Mouse (Mus musculus): Measurements from ENCODE around the gene Csf3.

The Csf3 gene

GRCm38 (mm10) chr11:98746855-98747693 lies 46.0 kb downstream of the Csf3 start:
- in situ Hi-C loops (cut with MboI, MseI): loop anchor here (5.0 kb wide), 1 partner anchor 35 kb away; no protein-coding TSS in a partner anchor

GRCm38 (mm10) chr11:98747804-98748505 lies 46.9 kb downstream of the Csf3 start:
- in situ Hi-C loops (cut with MboI, MseI): loop anchor here (5.0 kb wide), 1 partner anchor 34 kb away; no protein-coding TSS in a partner anchor

GRCm38 (mm10) chr11:98748506-98749416 lies 47.7 kb downstream of the Csf3 start:
- in situ Hi-C loops (cut with MboI, MseI): loop anchor here (5.0 kb wide), 1 partner anchor 34 kb away; no protein-coding TSS in a partner anchor

GRCm38 (mm10) chr11:98749716-98750115 lies 48.7 kb downstream of the Csf3 start:
- in situ Hi-C loops (cut with MboI, MseI): loop anchor here (5.0 kb wide), 1 partner anchor 33 kb away; no protein-coding TSS in a partner anchor

- in situ Hi-C loops (cut with MboI, MseI): no loop called here
These were observed 49.5 kb downstream of the Csf3 start for GRCm38 (mm10) chr11:98750351-98751201.

- in situ Hi-C loops (cut with MboI, MseI): no loop called here
These were observed 50.2 kb downstream of the Csf3 start for GRCm38 (mm10) chr11:98751221-98751782.

- in situ Hi-C loops (cut with MboI, MseI): no loop called here
These were observed 51.6 kb downstream of the Csf3 start for GRCm38 (mm10) chr11:98752562-98753140.

Measured in T-helper 2 cell (primary cell).